Mouse (Mus musculus) layer of hippocampus, adult 9-10 months (tissue): Measurements from ENCODE around the gene Esrra.

Experiments
- DNase-seq: peaks from one replicate; pipeline ENCODE4 v3.0.0; 2022; ENCODE audit warnings: low spot score

Gene Esrra

GRCm38 (mm10) chr19:6921647-6922567, at the start of gene Esrra:
TSS of gene Esrra (minus strand) at chr19:6921813.
- DNase-seq = peak; percentile 99

GRCm38 (mm10) chr19:6970460-6971085, 49.0 kb upstream of the Esrra start:
- DNase-seq = no peak

- DNase-seq = no peak
These were observed 48.2 kb upstream of the Esrra start for GRCm38 (mm10) chr19:6969665-6970381.

- no peak for DNase-seq
These were observed 47.7 kb upstream of the Esrra start for GRCm38 (mm10) chr19:6969291-6969664.

- no peak for DNase-seq
These were observed 47.1 kb upstream of the Esrra start for GRCm38 (mm10) chr19:6968491-6969271.

GRCm38 (mm10) chr19:6956461-6956860, 34.8 kb upstream of the Esrra start:
- DNase-seq = no peak

- no peak for DNase-seq
These were observed 33.8 kb upstream of the Esrra start for GRCm38 (mm10) chr19:6955424-6955823.

GRCm38 (mm10) chr19:6954046-6954445, 32.4 kb upstream of the Esrra start:
- DNase-seq = no peak

- no peak for DNase-seq
These were observed 31.1 kb upstream of the Esrra start for GRCm38 (mm10) chr19:6952712-6953037.

- DNase-seq = no peak
These were observed 30.5 kb upstream of the Esrra start for GRCm38 (mm10) chr19:6951994-6952711.

- peak; percentile 85 for DNase-seq
These were observed 29.9 kb upstream of the Esrra start for GRCm38 (mm10) chr19:6951381-6951968.

GRCm38 (mm10) chr19:6950613-6951153, 29.1 kb upstream of the Esrra start:
- peak; percentile 49 for DNase-seq

- DNase-seq = no peak
These were observed 28.3 kb upstream of the Esrra start for GRCm38 (mm10) chr19:6949951-6950350.

- no peak for DNase-seq
These were observed 27.9 kb upstream of the Esrra start for GRCm38 (mm10) chr19:6949532-6949931.

- DNase-seq = no peak
These were observed 26.6 kb upstream of the Esrra start for GRCm38 (mm10) chr19:6948186-6948585.

GRCm38 (mm10) chr19:6947742-6948141, 26.1 kb upstream of the Esrra start:
- no peak for DNase-seq

GRCm38 (mm10) chr19:6943709-6944108, 22.1 kb upstream of the Esrra start:
- no peak for DNase-seq

- DNase-seq = no peak
These were observed 21.2 kb upstream of the Esrra start for GRCm38 (mm10) chr19:6942764-6943163.

GRCm38 (mm10) chr19:6942249-6942691, 20.7 kb upstream of the Esrra start, which contains the start of gene Gpr137:
TSS of gene Gpr137 (minus strand) at chr19:6942480.
- DNase-seq = peak; percentile 87
